Mouse (Mus musculus): ENCODE results near the gene Eif2ak4. TPM values are rescaled to one million over a fixed set of nuclear protein-coding genes. Genes with fewer than 3 reads are reported as not detected.

The Eif2ak4 gene
- polyA plus RNA-seq, 1 experiment = 4.0 TPM

DNA sequence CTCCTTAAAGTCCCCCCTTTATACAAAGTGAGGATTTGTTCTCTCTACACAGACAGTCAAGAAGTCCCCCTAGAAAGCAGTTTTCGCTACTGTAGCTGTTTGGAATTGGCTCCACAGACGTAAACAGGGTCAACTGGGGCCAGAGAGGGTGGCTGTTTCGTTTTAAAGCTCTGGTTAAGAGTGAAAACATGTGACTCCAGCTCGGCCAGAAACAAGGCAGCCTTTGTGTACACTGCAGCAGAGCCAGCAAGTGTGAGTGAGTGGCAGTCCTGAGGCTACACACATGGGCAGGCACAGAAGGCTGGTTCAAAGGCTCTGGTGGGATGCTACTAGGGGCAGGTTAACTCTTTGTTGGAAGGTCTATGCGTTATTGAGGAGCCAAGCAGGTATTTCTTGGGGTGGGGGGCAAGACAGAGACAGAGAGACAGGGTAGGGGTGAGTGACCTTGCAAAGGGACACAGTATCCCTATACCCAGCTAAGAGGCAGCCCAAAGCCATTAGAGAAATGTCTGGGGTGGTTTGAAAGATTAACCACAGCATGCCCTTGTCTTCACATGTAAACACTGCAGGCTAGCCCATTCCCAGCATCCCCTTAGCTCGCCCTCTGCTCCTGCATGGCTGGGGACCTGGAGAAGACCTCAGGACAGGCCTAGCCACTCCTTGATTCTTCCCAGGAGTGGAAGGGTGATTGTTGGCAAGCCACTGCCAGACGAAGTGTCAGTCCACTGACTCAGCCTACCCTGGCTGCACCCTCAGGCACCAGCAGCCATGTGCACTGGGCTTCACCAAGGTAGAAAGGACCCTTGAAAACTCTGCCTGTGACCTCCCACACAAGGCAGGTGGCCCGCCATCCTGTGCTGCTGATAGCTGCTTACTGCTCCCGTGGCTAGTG is 131.9 kb downstream of the Eif2ak4 start:
- TF ChIP-seq CTCF (IDR thresholded peaks at IDR 0.05; ENCODE audit: extremely low read depth, insufficient read length, insufficient replicate concordance, low read depth, low read length) = no peak
- no peak for TF ChIP-seq POLR2A (IDR thresholded peaks at IDR 0.05; ENCODE audit: low read depth, low read length)
- Histone ChIP-seq H3K27ac (ENCODE audit: insufficient read depth, low read depth, low read length) (peak overlapping the region; percentile 31; the same call in 1 of the 2 replicates), H3K27me3 (ENCODE audit: control insufficient read depth, insufficient read depth, low read length) (no peaks in the 10 kb centered on the region), H3K4me3 (ENCODE audit: low read depth, low read length) (no peak overlapping the region), H3K36me3 (ENCODE audit: control insufficient read depth, insufficient read depth, low read length) (no peaks in the 10 kb centered on the region), H3K4me1 (ENCODE audit: control insufficient read depth, insufficient read depth, insufficient read length, low read length) (peaks cover 9% of the 10 kb centered on the region)
- WGBS = 33% methylated on average over 9 of the region's 9 CpGs

- TF ChIP-seq POLR2A (IDR thresholded peaks at IDR 0.05; ENCODE audit: low read depth, low read length) (no peak), CTCF (IDR thresholded peaks at IDR 0.05; ENCODE audit: extremely low read depth, insufficient read length, insufficient replicate concordance, low read depth, low read length) (no peak)
- H3K36me3 ChIP-seq (ENCODE audit: control insufficient read depth, insufficient read depth, low read length) = no peaks in the 10 kb centered on the region
- H3K27ac ChIP-seq (ENCODE audit: insufficient read depth, low read depth, low read length) = peak overlapping the region; percentile 17; the same call in 1 of the 2 replicates
- H3K4me1 ChIP-seq (ENCODE audit: control insufficient read depth, insufficient read depth, insufficient read length, low read length) = peaks cover 9% of the 10 kb centered on the region
- no peaks in the 10 kb centered on the region for H3K27me3 ChIP-seq (ENCODE audit: control insufficient read depth, insufficient read depth, low read length)
- 11% methylated on average over 2 of the region's 2 CpGs for WGBS
- no peak overlapping the region for H3K4me3 ChIP-seq (ENCODE audit: low read depth, low read length)
These were observed 133.8 kb downstream of the Eif2ak4 start for GRCm38 (mm10) chr2:118522265-118522664.

GRCm38 (mm10) chr2:118523163-118523730 is 134.8 kb downstream of the Eif2ak4 start:
- Histone ChIP-seq H3K27ac (ENCODE audit: insufficient read depth, low read depth, low read length) (no peak overlapping the region), H3K36me3 (ENCODE audit: control insufficient read depth, insufficient read depth, low read length) (no peaks in the 10 kb centered on the region), H3K4me1 (ENCODE audit: control insufficient read depth, insufficient read depth, insufficient read length, low read length) (peaks cover 9% of the 10 kb centered on the region), H3K27me3 (ENCODE audit: control insufficient read depth, insufficient read depth, low read length) (no peaks in the 10 kb centered on the region), H3K4me3 (ENCODE audit: low read depth, low read length) (no peak overlapping the region)
- no peak for TF ChIP-seq POLR2A (IDR thresholded peaks at IDR 0.05; ENCODE audit: low read depth, low read length)
- no peak for TF ChIP-seq CTCF (IDR thresholded peaks at IDR 0.05; ENCODE audit: extremely low read depth, insufficient read length, insufficient replicate concordance, low read depth, low read length)
- 72% methylated on average over 5 of the region's 5 CpGs for WGBS

- 83% methylated on average over 3 of the region's 3 CpGs for WGBS
- Histone ChIP-seq H3K36me3 (ENCODE audit: control insufficient read depth, insufficient read depth, low read length) (no peaks in the 10 kb centered on the region), H3K4me3 (ENCODE audit: low read depth, low read length) (no peak overlapping the region), H3K27ac (ENCODE audit: insufficient read depth, low read depth, low read length) (no peak overlapping the region), H3K27me3 (ENCODE audit: control insufficient read depth, insufficient read depth, low read length) (no peaks in the 10 kb centered on the region), H3K4me1 (ENCODE audit: control insufficient read depth, insufficient read depth, insufficient read length, low read length) (peaks cover 9% of the 10 kb centered on the region)
- TF ChIP-seq POLR2A (IDR thresholded peaks at IDR 0.05; ENCODE audit: low read depth, low read length) (no peak), CTCF (IDR thresholded peaks at IDR 0.05; ENCODE audit: extremely low read depth, insufficient read length, insufficient replicate concordance, low read depth, low read length) (no peak)
These were observed 136.4 kb downstream of the Eif2ak4 start for GRCm38 (mm10) chr2:118524811-118525210.

Other genes starting within 250 kb of the Eif2ak4 start
- gene Fsip1, start 131.7 kb upstream of the Eif2ak4 start, polyA plus RNA-seq (2012; rRNA removed) = 0.05 TPM in 1 of 2 replicates, not detected in the other
- gene Gpr176, start 15.2 kb upstream of the Eif2ak4 start, polyA plus RNA-seq (2012; rRNA removed) = 0.11 and 0.17 TPM in 2 replicates
- 10.9 and 16.3 TPM in 2 replicates for gene Srp14, start 91.1 kb downstream of the Eif2ak4 start, polyA plus RNA-seq (2012; rRNA removed)
- gene Bmf, start 161.1 kb downstream of the Eif2ak4 start, polyA plus RNA-seq (2012; rRNA removed) = 4.1 and 10.3 TPM in 2 replicates
- gene Bub1b, start 209.6 kb downstream of the Eif2ak4 start, polyA plus RNA-seq (2012; rRNA removed) = 2.2 and 4.1 TPM in 2 replicates

Data from small intestine, adult 2 months (tissue).